Mouse (Mus musculus) heart, postnatal 4 days (tissue): ENCODE measurements around the gene Map7d3. TPM values are rescaled to one million over a fixed set of nuclear protein-coding genes. Genes with fewer than 3 reads are reported as not detected.
A peak's percentile ranks its signal among the peaks of the same experiment; 100 is the strongest.

Source experiments
- DNase-seq: peaks from one replicate; pipeline ENCODE4 v3.0.0; 2021
- total RNA-seq, 2 experiments: library from RNA; stranded (reverse); gene quantifications; 2 replicates each; pipeline ENCODE4 v1.2.3; 2021

The Map7d3 gene
- 1 to 10 TPM; 3.2 to 4.3 TPM for total RNA-seq

- peak; percentile 46 for DNase-seq
Observed at GRCm38 (mm10) chrX:56821765-56822603, at the start of gene Map7d3. TSS of gene Map7d3 (minus strand) at chrX:56822326.

GRCm38 (mm10) chrX:56869863-56870262 is 47.7 kb upstream of the Map7d3 start, which contains the start of gene Adgrg4:
TSS of gene Adgrg4 (plus strand) at chrX:56870163.
- DNase-seq, result no peak

- no peak for DNase-seq
Observed at GRCm38 (mm10) chrX:56841255-56841654, 19.1 kb upstream of the Map7d3 start.

- DNase-seq, result peak; percentile 37
Observed at GRCm38 (mm10) chrX:56839369-56839768, 17.2 kb upstream of the Map7d3 start.

- DNase-seq, result no peak
Observed at GRCm38 (mm10) chrX:56835842-56836241, 13.7 kb upstream of the Map7d3 start.

- no peak for DNase-seq
Observed at GRCm38 (mm10) chrX:56827492-56827891, 5.4 kb upstream of the Map7d3 start.

GRCm38 (mm10) chrX:56791268-56791667 is 30.9 kb downstream of the Map7d3 start:
- DNase-seq, result peak; percentile 70

GRCm38 (mm10) chrX:56790591-56790990 is 31.5 kb downstream of the Map7d3 start:
- DNase-seq, result no peak

- DNase-seq, result no peak
Observed at GRCm38 (mm10) chrX:56787486-56787885, 34.6 kb downstream of the Map7d3 start.

- peak; percentile 29 for DNase-seq
Observed at GRCm38 (mm10) chrX:56786281-56787061, 35.7 kb downstream of the Map7d3 start.

GRCm38 (mm10) chrX:56773329-56773728 is 48.8 kb downstream of the Map7d3 start:
- no peak for DNase-seq

- DNase-seq, result no peak
Observed at GRCm38 (mm10) chrX:56771751-56772150, 50.4 kb downstream of the Map7d3 start.

GRCm38 (mm10) chrX:56769838-56770237 is 52.3 kb downstream of the Map7d3 start:
- DNase-seq, result no peak

GRCm38 (mm10) chrX:56760257-56760760 is 61.8 kb downstream of the Map7d3 start:
- DNase-seq, result no peak

GRCm38 (mm10) chrX:56756352-56756751 is 65.8 kb downstream of the Map7d3 start:
- DNase-seq, result no peak

GRCm38 (mm10) chrX:56755646-56756045 is 66.5 kb downstream of the Map7d3 start:
- peak; percentile 55 for DNase-seq

- no peak for DNase-seq
Observed at GRCm38 (mm10) chrX:56753317-56754289, 68.5 kb downstream of the Map7d3 start.

GRCm38 (mm10) chrX:56752144-56752543 is 70.0 kb downstream of the Map7d3 start:
- DNase-seq, result no peak

- no peak for DNase-seq
Observed at GRCm38 (mm10) chrX:56751536-56751935, 70.6 kb downstream of the Map7d3 start.
